Mouse (Mus musculus) forebrain, embryonic 16.5 days (tissue): ENCODE data around the gene Lclat1. TPM values are rescaled to one million over a fixed set of nuclear protein-coding genes. Genes with fewer than 3 reads are reported as not detected.
A peak's percentile ranks its signal among the peaks of the same experiment; 100 is the strongest.

Experiments used
- ATAC-seq: fragments of 200-750 bp; cut with Nextera tagmentation; 2 replicates; pipeline ENCODE4 v1.8.0; 2017; ENCODE audit warnings: mild to moderate bottlenecking, moderate library complexity
- H3K27ac ChIP-seq: fragments of 300-500 bp; sonication (generic); 2 replicates; pipeline ENCODE4 v1.5.1; 2014; ENCODE audit warnings: low read length, control low read depth
- H3K27me3 ChIP-seq: fragments of 300-500 bp; sonication (generic); replicated peaks from 2 replicates; pipeline ENCODE4 v1.6.1; 2014; ENCODE audit warnings: low read length; ENCODE audit not compliant: control insufficient read depth, insufficient read depth
- H3K36me3 ChIP-seq: fragments of 300-500 bp; sonication (generic); 2 replicates; pipeline ENCODE4 v1.6.1; 2014; ENCODE audit not compliant: control insufficient read depth, insufficient read depth
- H3K4me1 ChIP-seq: fragments of 300-500 bp; sonication (generic); replicated peaks from 2 replicates; pipeline ENCODE4 v1.6.1; 2014; ENCODE audit warnings: low read length; ENCODE audit not compliant: control insufficient read depth, insufficient read depth
- H3K4me2 ChIP-seq: fragments of 300-500 bp; sonication (generic); 2 replicates; pipeline ENCODE4 v1.6.1; 2014; ENCODE audit warnings: mild to moderate bottlenecking, low read length, control low read depth
- H3K4me3 ChIP-seq: fragments of 300-500 bp; sonication (generic); replicated peaks from 2 replicates; pipeline ENCODE4 v1.5.1; 2014; ENCODE audit warnings: mild to moderate bottlenecking, low read length, control low read depth
- H3K9ac ChIP-seq: fragments of 300-500 bp; sonication (generic); replicated peaks from 2 replicates; pipeline ENCODE4 v1.6.1; 2014; ENCODE audit warnings: low read depth, low read length, control low read depth
- H3K9me3 ChIP-seq: fragments of 300-500 bp; sonication (generic); 2 replicates; pipeline ENCODE4 v1.6.1; 2016; ENCODE audit warnings: low read length; ENCODE audit not compliant: control insufficient read depth
- WGBS: fragments of 180-500 bp; shearing (Covaris S2); extraction: QIAGEN DNeasy Blood & Tissue Kit; methylation state at CpG from one replicate; pipeline ENCODE4 v1.1.7; 2014; 5-methylcytosine and 5-hydroxymethylcytosine counted together
- polyA plus RNA-seq: library from polyadenylated mRNA; unstranded; fragments of >200 nt; fragmentation: Nextera tagmentation; extraction: Ambion mirVana; gene quantifications from 2 replicates; pipeline ENCODE4 v1.2.1, GENCODE M21; 2015

Lclat1 gene
- polyA plus RNA-seq, 1 experiment from 2014 or later: 9.8 TPM

GRCm38 (mm10) chr17:73100396-73100795 lies 7.4 kb upstream of the Lclat1 start:
- Histone ChIP-seq H3K4me3 (no peak overlapping the region), H3K4me1 (no peaks in the 10 kb centered on the region), H3K4me2 (no peak overlapping the region), H3K36me3 (no peaks in the 10 kb centered on the region), H3K9me3 (0 out of 2 replicates have a peak, but pooled peaks cover 2% of the 10 kb centered on the region), H3K27ac (no peak overlapping the region), H3K9ac (no peak overlapping the region), H3K27me3 (no peaks in the 10 kb centered on the region)
- ATAC-seq: no peak
- WGBS: 95% methylated on average over 5 of the region's 5 CpGs

GRCm38 (mm10) chr17:73102538-73102937 lies 5.2 kb upstream of the Lclat1 start:
- WGBS: 82% methylated on average over 4 of the region's 4 CpGs
- 0 out of 2 replicates have a peak, but pooled peaks cover 2% of the 10 kb centered on the region for H3K27me3 ChIP-seq

GRCm38 (mm10) chr17:73108170-73108887 lies 544 bp downstream of the Lclat1 start:
- peaks cover 6% of the 10 kb centered on the region for H3K4me1 ChIP-seq
- WGBS: 5% methylated on average over 35 of the region's 35 CpGs
- peak; percentile 51; the same call in 1 of the 2 replicates for ATAC-seq

More at GRCm38 (mm10) chr17:73102538-73102937, 5.2 kb upstream of the Lclat1 start:
- Histone ChIP-seq H3K9me3 (0 out of 2 replicates have a peak, but pooled peaks cover 2% of the 10 kb centered on the region), H3K4me1 (no peaks in the 10 kb centered on the region), H3K36me3 (no peaks in the 10 kb centered on the region), H3K9ac (no peak overlapping the region), H3K27ac (no peak overlapping the region), H3K4me3 (no peak overlapping the region), H3K4me2 (no peak overlapping the region)
- ATAC-seq: no peak

GRCm38 (mm10) chr17:73108888-73109259 lies 1.1 kb downstream of the Lclat1 start:
- no peak for ATAC-seq
- Histone ChIP-seq H3K36me3 (no peaks in the 10 kb centered on the region), H3K9me3 (no peaks in the 10 kb centered on the region), H3K4me2 (peak overlapping the region; percentile 97), H3K27ac (no peak overlapping the region), H3K9ac (no peak overlapping the region; the same call in 1 of the 2 replicates), H3K4me3 (peak overlapping the region; percentile 93; the same call in 1 of the 2 replicates), H3K4me1 (peaks cover 6% of the 10 kb centered on the region), H3K27me3 (0 out of 2 replicates have a peak, but pooled peaks cover 2% of the 10 kb centered on the region)
- 79% methylated on average over 7 of the region's 7 CpGs for whole genome bisulfite sequencing

More at GRCm38 (mm10) chr17:73108170-73108887, 544 bp downstream of the Lclat1 start:
- no peaks in the 10 kb centered on the region for H3K36me3 ChIP-seq
- H3K27me3 ChIP-seq: 0 out of 2 replicates have a peak, but pooled peaks cover 2% of the 10 kb centered on the region
- H3K9ac ChIP-seq: peak overlapping the region; percentile 88
- peak overlapping the region; percentile 97 for H3K4me2 ChIP-seq
- H3K27ac ChIP-seq: peak overlapping the region; percentile 44
- no peaks in the 10 kb centered on the region for H3K9me3 ChIP-seq
- peak overlapping the region; percentile 93 for H3K4me3 ChIP-seq

GRCm38 (mm10) chr17:73112128-73112527 lies 4.3 kb downstream of the Lclat1 start:
- Histone ChIP-seq H3K4me1 (peaks cover 6% of the 10 kb centered on the region), H3K4me3 (no peak overlapping the region), H3K27ac (no peak overlapping the region), H3K9ac (no peak overlapping the region), H3K4me2 (no peak overlapping the region), H3K36me3 (no peaks in the 10 kb centered on the region), H3K9me3 (no peaks in the 10 kb centered on the region), H3K27me3 (no peaks in the 10 kb centered on the region)
- no peak for ATAC-seq
- 78% methylated on average over 7 of the region's 7 CpGs for WGBS

GRCm38 (mm10) chr17:73112601-73113000 lies 4.8 kb downstream of the Lclat1 start:
- Histone ChIP-seq H3K4me1 (peaks cover 6% of the 10 kb centered on the region), H3K27ac (no peak overlapping the region), H3K36me3 (no peaks in the 10 kb centered on the region), H3K4me3 (no peak overlapping the region), H3K27me3 (no peaks in the 10 kb centered on the region), H3K4me2 (no peak overlapping the region), H3K9me3 (no peaks in the 10 kb centered on the region), H3K9ac (no peak overlapping the region)
- 13% methylated on average over 6 of the region's 6 CpGs for WGBS
- ATAC-seq: no peak

GRCm38 (mm10) chr17:73113230-73113629 lies 5.4 kb downstream of the Lclat1 start:
- Histone ChIP-seq H3K36me3 (no peaks in the 10 kb centered on the region), H3K4me2 (no peak overlapping the region), H3K4me3 (no peak overlapping the region), H3K27ac (no peak overlapping the region), H3K27me3 (no peaks in the 10 kb centered on the region), H3K4me1 (peaks cover 6% of the 10 kb centered on the region), H3K9ac (no peak overlapping the region), H3K9me3 (no peaks in the 10 kb centered on the region)
- 95% methylated on average over 4 of the region's 4 CpGs for WGBS
- ATAC-seq: no peak

GRCm38 (mm10) chr17:73118134-73118533 lies 10.3 kb downstream of the Lclat1 start:
- Histone ChIP-seq H3K4me1 (no peaks in the 10 kb centered on the region), H3K4me3 (no peak overlapping the region), H3K36me3 (no peaks in the 10 kb centered on the region), H3K4me2 (no peak overlapping the region), H3K27ac (no peak overlapping the region), H3K27me3 (no peaks in the 10 kb centered on the region), H3K9me3 (no peaks in the 10 kb centered on the region), H3K9ac (no peak overlapping the region)
- WGBS: 93% methylated on average over 3 of the region's 3 CpGs
- ATAC-seq: no peak

- Histone ChIP-seq H3K4me3 (no peak overlapping the region), H3K4me1 (no peaks in the 10 kb centered on the region), H3K9me3 (no peaks in the 10 kb centered on the region), H3K36me3 (no peaks in the 10 kb centered on the region), H3K4me2 (no peak overlapping the region), H3K27ac (no peak overlapping the region), H3K9ac (no peak overlapping the region), H3K27me3 (no peaks in the 10 kb centered on the region)
- 80% methylated on average over 4 of the region's 4 CpGs for WGBS
- no peak for ATAC-seq
Measured at GRCm38 (mm10) chr17:73118702-73119101, 10.9 kb downstream of the Lclat1 start.
